Mouse (Mus musculus) erythroblast, embryonic 14.5 days (primary cell): ENCODE measurements at regions not wholly inside any gene's neighbourhood (a gene's known extent, or its start where the extent isn't known, plus 50 kb on each side); places are given as distances from the start of the nearest gene placed in this dataset.

Experiments used
- GATA1 ChIP-seq: IDR thresholded peaks from 2 replicates; pipeline ENCODE4 v1.6.1; 2012; ENCODE audit warnings: low read length, inconsistent platforms, mixed read lengths
- TAL1 ChIP-seq: IDR thresholded peaks from 3 replicates; pipeline ENCODE4 v1.6.1; 2012; ENCODE audit warnings: low read length, inconsistent platforms, mixed read lengths

GRCm38 (mm10) chr15:68536055-68536325 lies 2035.3 kb upstream of the Lrrc6 start:
- TF ChIP-seq GATA1 (no peak), TAL1 (no peak)
